Mouse (Mus musculus): ENCODE measurements around the gene Ski. TPM values are rescaled to one million over a fixed set of nuclear protein-coding genes. Genes with fewer than 3 reads are reported as not detected.

Ski gene
- polyA plus RNA-seq, 2 experiments, result 2.4 to 4.5 TPM

GRCm38 (mm10) chr4:155163685-155164084 is 58.7 kb downstream of the Ski start:
- no peaks in the 10 kb centered on the region; the same call in 1 of the 2 replicates for H3K36me3 ChIP-seq (replicated peaks; ENCODE audit: control insufficient read depth, insufficient read depth, low read depth)
- WGBS (ENCODE audit: insufficient replicate concordance), result 67% methylated on average over 8 of the region's 8 CpGs
- ATAC-seq (ENCODE audit: insufficient read depth) (no peak), DNase-seq (ENCODE audit: low read depth in 3 of 3, low spot score in 3 of 3) (no peak)
- H3K4me1 ChIP-seq (replicated peaks; ENCODE audit: control insufficient read depth in 2 of 2, insufficient read depth in 2 of 2, low read length in 1 of 2), result peaks cover 2 to 26% of the 10 kb centered on the region in 2 experiments; a peak in 3 of 4 replicates
- no peaks in the 10 kb centered on the region for H3K27me3 ChIP-seq (ENCODE audit: control insufficient read depth, insufficient read depth, low read length)
- no peak overlapping the region for H3K9ac ChIP-seq (replicated peaks)
- no peaks in the 10 kb centered on the region for H3K9me3 ChIP-seq (ENCODE audit: control insufficient read depth, low read length)
- H3K4me2 ChIP-seq (ENCODE audit: low read depth), result no peak overlapping the region
- TF ChIP-seq CTCF (IDR thresholded peaks at IDR 0.05; ENCODE audit: low read depth), result no peak
- H3K27ac ChIP-seq, result no peak overlapping the region
- H3K4me3 ChIP-seq (ENCODE audit: insufficient read depth in 1 of 2, low read depth in 2 of 2, low read length in 2 of 2), result no peak overlapping the region

GRCm38 (mm10) chr4:155163320-155163651 is 59.1 kb downstream of the Ski start:
- no peak overlapping the region for H3K9ac ChIP-seq (replicated peaks)
- H3K4me3 ChIP-seq (ENCODE audit: insufficient read depth in 1 of 2, low read depth in 2 of 2, low read length in 2 of 2), result no peak overlapping the region
- peaks cover 2 to 26% of the 10 kb centered on the region in 2 experiments; a peak in 3 of 4 replicates for H3K4me1 ChIP-seq (replicated peaks; ENCODE audit: control insufficient read depth in 2 of 2, insufficient read depth in 2 of 2, low read length in 1 of 2)
- no peaks in the 10 kb centered on the region for H3K9me3 ChIP-seq (ENCODE audit: control insufficient read depth, low read length)
- no peaks in the 10 kb centered on the region for H3K27me3 ChIP-seq (ENCODE audit: control insufficient read depth, insufficient read depth, low read length)
- TF ChIP-seq CTCF (IDR thresholded peaks at IDR 0.05; ENCODE audit: low read depth) (no peak), EP300 (IDR thresholded peaks at IDR 0.05; ENCODE audit: low read depth) (no peak)
- ATAC-seq (ENCODE audit: insufficient read depth) (peak; percentile 24; the same call in 1 of the 2 replicates), DNase-seq (ENCODE audit: low read depth in 3 of 3, low spot score in 3 of 3) (no peak)
- H3K4me2 ChIP-seq (ENCODE audit: low read depth), result no peak overlapping the region
- peak overlapping the region; percentile 18; the same call in 1 of the 2 replicates for H3K27ac ChIP-seq
- no peaks in the 10 kb centered on the region; the same call in 1 of the 2 replicates for H3K36me3 ChIP-seq (replicated peaks; ENCODE audit: control insufficient read depth, insufficient read depth, low read depth)
- 26% methylated on average over 4 of the region's 4 CpGs for WGBS (ENCODE audit: insufficient replicate concordance)

GRCm38 (mm10) chr4:155162433-155163319 is 59.7 kb downstream of the Ski start:
- 20% methylated on average over 7 of the region's 7 CpGs for WGBS (ENCODE audit: insufficient replicate concordance)
- H3K36me3 ChIP-seq (replicated peaks; ENCODE audit: control insufficient read depth, insufficient read depth, low read depth), result no peaks in the 10 kb centered on the region; the same call in 1 of the 2 replicates
- peak overlapping the region; percentile 13; the same call in 1 of the 2 replicates for H3K4me2 ChIP-seq (ENCODE audit: low read depth)
- no peak overlapping the region for H3K4me3 ChIP-seq (ENCODE audit: insufficient read depth in 1 of 2, low read depth in 2 of 2, low read length in 2 of 2)
- ATAC-seq (ENCODE audit: insufficient read depth), result no peak
- H3K27ac ChIP-seq, result peak overlapping the region; percentile 18; the same call in 1 of the 2 replicates
- H3K4me1 ChIP-seq (replicated peaks; ENCODE audit: control insufficient read depth in 2 of 2, insufficient read depth in 2 of 2, low read length in 1 of 2), result peaks cover 2 to 26% of the 10 kb centered on the region in 2 experiments; a peak in 3 of 4 replicates
- H3K27me3 ChIP-seq (ENCODE audit: control insufficient read depth, insufficient read depth, low read length), result no peaks in the 10 kb centered on the region
- TF ChIP-seq CTCF (IDR thresholded peaks at IDR 0.05; ENCODE audit: low read depth) (no peak), EP300 (IDR thresholded peaks at IDR 0.05; ENCODE audit: low read depth) (no peak)
- no peak overlapping the region for H3K9ac ChIP-seq (replicated peaks)
- no peak for DNase-seq (ENCODE audit: low read depth in 3 of 3, low spot score in 3 of 3)
- H3K9me3 ChIP-seq (ENCODE audit: control insufficient read depth, low read length), result no peaks in the 10 kb centered on the region

GRCm38 (mm10) chr4:155158543-155158917 is 63.9 kb downstream of the Ski start:
- H3K4me2 ChIP-seq (ENCODE audit: low read depth), result no peak overlapping the region
- H3K9ac ChIP-seq (replicated peaks), result no peak overlapping the region
- peaks cover 2 to 23% of the 10 kb centered on the region in 2 experiments; a peak in 3 of 4 replicates for H3K4me1 ChIP-seq (replicated peaks; ENCODE audit: control insufficient read depth in 2 of 2, insufficient read depth in 2 of 2, low read length in 1 of 2)
- H3K4me3 ChIP-seq (ENCODE audit: insufficient read depth in 1 of 2, low read depth in 2 of 2, low read length in 2 of 2), result no peak overlapping the region
- ATAC-seq (ENCODE audit: insufficient read depth) (no peak), DNase-seq (ENCODE audit: low read depth in 3 of 3, low spot score in 3 of 3) (no peak)
- 70% methylated on average over 8 of the region's 8 CpGs for WGBS (ENCODE audit: insufficient replicate concordance)
- no peaks in the 10 kb centered on the region for H3K9me3 ChIP-seq (ENCODE audit: control insufficient read depth, low read length)
- no peaks in the 10 kb centered on the region for H3K27me3 ChIP-seq (ENCODE audit: control insufficient read depth, insufficient read depth, low read length)
- H3K27ac ChIP-seq, result no peak overlapping the region
- no peaks in the 10 kb centered on the region; the same call in none of the 2 replicates for H3K36me3 ChIP-seq (replicated peaks; ENCODE audit: control insufficient read depth, insufficient read depth, low read depth)
- TF ChIP-seq CTCF (IDR thresholded peaks at IDR 0.05; ENCODE audit: low read depth), result no peak
- no peak for TF ChIP-seq EP300 (IDR thresholded peaks at IDR 0.05; ENCODE audit: low read depth)

DNA sequence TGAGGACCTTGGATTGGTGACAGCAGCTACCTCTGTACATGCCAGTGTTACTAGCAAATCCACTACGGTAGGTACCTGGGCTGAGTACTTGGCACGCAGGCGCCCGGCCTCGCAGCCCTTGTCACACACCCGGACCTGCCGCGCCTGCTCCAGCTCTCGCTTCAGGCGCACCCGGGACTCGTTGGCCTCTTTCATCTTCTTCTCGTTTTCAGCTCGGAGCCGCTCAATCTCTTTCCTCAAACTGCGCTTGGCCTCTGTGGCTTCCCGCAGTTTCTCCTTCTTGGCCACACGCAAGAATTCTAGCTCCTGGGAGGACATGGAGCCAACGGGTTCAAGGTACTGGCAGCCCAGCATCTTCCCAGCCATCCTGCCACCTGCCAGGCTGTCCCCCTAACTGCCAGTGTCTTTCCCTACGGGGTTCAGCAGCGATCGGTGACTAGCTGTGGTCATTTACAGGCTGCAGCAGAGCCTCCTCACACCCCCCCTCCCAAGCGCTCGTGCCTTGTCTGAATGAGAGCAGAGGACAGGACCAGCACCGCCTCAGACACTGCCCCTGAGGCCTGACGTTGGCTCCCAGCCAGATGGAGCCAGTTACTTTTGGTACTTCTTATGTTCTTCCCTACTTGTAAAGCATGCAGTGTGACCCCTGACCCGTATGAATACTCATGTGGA is 64.4 kb downstream of the Ski start:
- H3K36me3 ChIP-seq (replicated peaks; ENCODE audit: control insufficient read depth, insufficient read depth, low read depth), result no peaks in the 10 kb centered on the region; the same call in none of the 2 replicates
- ATAC-seq (ENCODE audit: insufficient read depth), result no peak

More for the DNA sequence above, 64.4 kb downstream of the Ski start:
- 83% methylated on average over 27 of the region's 27 CpGs for WGBS (ENCODE audit: insufficient replicate concordance)
- no peak for TF ChIP-seq EP300 (IDR thresholded peaks at IDR 0.05; ENCODE audit: low read depth)
- no peak for TF ChIP-seq CTCF (IDR thresholded peaks at IDR 0.05; ENCODE audit: low read depth)
- Histone ChIP-seq H3K4me2 (ENCODE audit: low read depth) (no peak overlapping the region), H3K4me3 (ENCODE audit: insufficient read depth in 1 of 2, low read depth in 2 of 2, low read length in 2 of 2) (no peak overlapping the region), H3K27ac (no peak overlapping the region), H3K27me3 (ENCODE audit: control insufficient read depth, insufficient read depth, low read length) (no peaks in the 10 kb centered on the region), H3K4me1 (replicated peaks; ENCODE audit: control insufficient read depth in 2 of 2, insufficient read depth in 2 of 2, low read length in 1 of 2) (peaks cover 2 to 19% of the 10 kb centered on the region in 2 experiments; a peak in 3 of 4 replicates), H3K9ac (replicated peaks) (no peak overlapping the region), H3K9me3 (ENCODE audit: control insufficient read depth, low read length) (no peaks in the 10 kb centered on the region)
- DNase-seq (ENCODE audit: low read depth in 3 of 3, low spot score in 3 of 3), result no peak

Measured in liver, embryonic 14.5 days (tissue).